ENCODE assay signal across 8 mouse cellular contexts in the genomic region with DNA sequence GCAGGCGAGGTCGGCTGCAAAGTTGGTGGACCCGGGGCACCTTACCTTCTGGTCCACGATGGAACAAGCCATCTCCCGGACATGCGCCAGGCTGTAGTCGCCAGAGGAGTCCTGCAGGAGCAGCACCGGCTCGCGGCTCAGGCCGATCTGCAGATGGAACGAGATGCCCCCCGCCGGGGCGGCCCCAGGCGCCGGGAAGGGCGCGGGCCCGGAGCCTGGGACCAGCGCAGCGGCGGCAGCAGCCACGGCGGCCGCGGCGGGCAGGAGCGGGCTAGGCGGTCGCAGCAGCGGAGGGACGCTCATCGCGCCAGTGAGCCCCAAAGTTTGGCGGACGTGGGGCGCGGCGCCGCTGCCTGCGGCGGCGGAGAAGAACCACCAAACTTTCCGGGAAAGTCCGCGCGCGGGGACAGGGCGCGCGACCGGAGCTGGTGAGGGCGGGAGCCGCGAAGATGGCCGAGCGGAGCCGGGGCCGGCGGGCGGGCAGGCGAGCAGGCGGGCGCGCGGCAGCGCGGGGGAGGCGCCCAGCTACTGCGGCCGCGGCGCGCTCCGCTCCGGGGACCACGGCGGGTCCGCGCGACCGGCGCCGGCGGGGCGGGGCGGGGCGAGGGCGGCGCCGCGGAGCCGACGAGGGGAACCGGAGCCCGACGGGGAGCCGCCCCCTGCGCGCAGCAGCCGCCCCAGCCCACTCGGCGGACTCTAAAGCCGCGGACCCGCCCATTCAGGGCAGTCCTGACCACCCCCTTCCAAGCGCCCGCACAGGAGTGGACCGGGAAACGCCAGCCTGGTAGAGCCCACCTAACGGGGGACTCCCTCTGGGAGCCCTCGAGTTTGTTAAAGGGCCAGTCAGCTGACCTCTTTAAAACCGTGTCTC. TPM values are rescaled to one million over a fixed set of nuclear protein-coding genes. Genes with fewer than 3 reads are reported as not detected.
A peak's percentile ranks its signal among the peaks of the same experiment; 100 is the strongest.
DNase-seq lines count a peak whose midpoint lies in the region; ATAC-seq and TF ChIP-seq lines count a peak whose summit lies in the region.

A gene (minus strand): TSS at position 428 of the 871 bp plus-strand sequence.

- peak; percentile 93 for ATAC-seq in forebrain, embryonic 13.5 days
- ATAC-seq in heart, embryonic 14.5 days (ENCODE audit: insufficient number of reproducible peaks, insufficient read depth, low FRiP score, low read depth): peak; percentile 92
- ATAC-seq in kidney, postnatal 0 days (replicated peaks; ENCODE audit: low FRiP score, low read depth): peak; percentile 94

- peak within 1 kb of the TSS; percentile 89 for H3K4me2 ChIP-seq in forebrain, embryonic 13.5 days
- H3K4me2 ChIP-seq in heart, embryonic 14.5 days (ENCODE audit: low read length): peak within 1 kb of the TSS; percentile 90
- H3K4me2 ChIP-seq in kidney, postnatal 0 days (ENCODE audit: low read length): peak within 1 kb of the TSS; percentile 83

- H3K9ac ChIP-seq in forebrain, embryonic 13.5 days: peak within 1 kb of the TSS; percentile 84
- H3K9ac ChIP-seq in heart, embryonic 14.5 days (ENCODE audit: low read length): peak within 1 kb of the TSS; percentile 90
- H3K9ac ChIP-seq in kidney, postnatal 0 days (ENCODE audit: low read depth, low read length): peak within 1 kb of the TSS; percentile 73
- H3K9ac ChIP-seq in liver, adult 2 months (ENCODE audit: low read depth, low read length): peak within 1 kb of the TSS; percentile 57

- H3K9me3 ChIP-seq in forebrain, embryonic 13.5 days (replicated peaks): no peaks in the 10 kb centered on the region
- H3K9me3 ChIP-seq in heart, embryonic 14.5 days (ENCODE audit: control insufficient read depth, low read length): no peaks in the 10 kb centered on the region
- H3K9me3 ChIP-seq in kidney, postnatal 0 days (replicated peaks; ENCODE audit: low read length): no peaks in the 10 kb centered on the region

- H3K36me3 ChIP-seq in forebrain, embryonic 13.5 days (ENCODE audit: poor library complexity, severe bottlenecking): no peaks in the 10 kb centered on the region
- H3K36me3 ChIP-seq in heart, embryonic 14.5 days (ENCODE audit: control insufficient read depth, insufficient read depth, low read length): no peaks in the 10 kb centered on the region
- H3K36me3 ChIP-seq in kidney, postnatal 0 days (ENCODE audit: insufficient read depth, low read length): no peaks in the 10 kb centered on the region
- no peaks in the 10 kb centered on the region for H3K36me3 ChIP-seq in liver, adult 2 months (ENCODE audit: control insufficient read depth, insufficient read depth, low read length)

- WGBS in forebrain, embryonic 13.5 days: 0% methylated on average over 80 of the region's 114 CpGs
- under 1% methylated on average over 79 of the region's 114 CpGs for WGBS in heart, embryonic 14.5 days
- under 1% methylated on average over 85 of the region's 114 CpGs for WGBS in kidney, postnatal 0 days
- 4% methylated on average over 111 of the region's 114 CpGs for WGBS in liver, adult 2 months

- TF ChIP-seq CTCF in kidney, postnatal 0 days (IDR thresholded peaks at IDR 0.05; ENCODE audit: low read depth): no peak
- no peak for TF ChIP-seq CTCF in liver, adult 2 months (IDR thresholded peaks at IDR 0.05; ENCODE audit: low read depth, low read length)

- peak; percentile 72 for DNase-seq in 3134 (ENCODE audit: extremely low read depth, insufficient read length, low spot score)
- DNase-seq in adrenal gland, postnatal 36 days: peak; percentile 89 to 91
- peak; percentile 78 for DNase-seq in kidney, postnatal 0 days (ENCODE audit: low spot score)
- DNase-seq in liver, adult 2 months (ENCODE audit: extremely low read depth, low read depth, low spot score): no peak
- peak; percentile 77 for DNase-seq in neural tube, embryonic 10.5 days (ENCODE audit: extremely low spot score, low spot score)
- peak; percentile 58 for DNase-seq in urinary bladder, postnatal 14 days (ENCODE audit: low spot score)

- no peaks in the 10 kb centered on the region for H3K27me3 ChIP-seq in forebrain, embryonic 13.5 days
- H3K27me3 ChIP-seq in heart, embryonic 14.5 days (ENCODE audit: control insufficient read depth, insufficient read depth, low read length): no peaks in the 10 kb centered on the region
- no peaks in the 10 kb centered on the region for H3K27me3 ChIP-seq in kidney, postnatal 0 days (ENCODE audit: insufficient read depth, low read length)
- peaks cover 6% of the 10 kb centered on the region; the same call in 1 of the 2 replicates for H3K27me3 ChIP-seq in liver, adult 2 months (ENCODE audit: control insufficient read depth, insufficient read depth, low read length)

- TF ChIP-seq POLR2A in liver, adult 2 months (IDR thresholded peaks at IDR 0.05; ENCODE audit: extremely low read depth, insufficient read depth, low read length): no peak

- H3K4me3 ChIP-seq in forebrain, embryonic 13.5 days: peak within 1 kb of the TSS; percentile 87
- peak within 1 kb of the TSS; percentile 74 to 91 for H3K4me3 ChIP-seq in heart, embryonic 14.5 days (ENCODE audit: control insufficient read depth in 1 of 2, insufficient read depth in 1 of 2, low read depth in 1 of 2, low read length in 2 of 2)
- H3K4me3 ChIP-seq in kidney, postnatal 0 days (replicated peaks; ENCODE audit: low read depth, low read length): peak within 1 kb of the TSS; percentile 87
- peak within 1 kb of the TSS; percentile 56; the same call in 1 of the 2 replicates for H3K4me3 ChIP-seq in liver, adult 2 months (ENCODE audit: insufficient read depth, low read depth, low read length)

- H3K79me2 ChIP-seq in liver, adult 2 months (ENCODE audit: control insufficient read depth, insufficient read depth, low read length): no peaks in the 10 kb centered on the region

- H3K4me1 ChIP-seq in forebrain, embryonic 13.5 days: peaks cover 23% of the 10 kb centered on the region
- H3K4me1 ChIP-seq in heart, embryonic 14.5 days (ENCODE audit: control insufficient read depth in 2 of 2, insufficient read depth in 2 of 2, low read length in 2 of 2): peaks cover 5 to 18% of the 10 kb centered on the region in 2 experiments
- 0 out of 2 replicates have a peak, but pooled peaks cover 4% of the 10 kb centered on the region for H3K4me1 ChIP-seq in kidney, postnatal 0 days (replicated peaks; ENCODE audit: insufficient read depth, low read length)
- no peaks in the 10 kb centered on the region for H3K4me1 ChIP-seq in liver, adult 2 months (ENCODE audit: control insufficient read depth, insufficient read depth, low read length)

- peak within 1 kb of the TSS; percentile 48 for H3K27ac ChIP-seq in forebrain, embryonic 13.5 days
- peak within 1 kb of the TSS; percentile 66 to 82 for H3K27ac ChIP-seq in heart, embryonic 14.5 days (replicated peaks in 1 of 2; ENCODE audit: control insufficient read depth in 1 of 2, insufficient read depth in 1 of 2, low read depth in 2 of 2, low read length in 2 of 2)
- H3K27ac ChIP-seq in kidney, postnatal 0 days: peak within 1 kb of the TSS; percentile 76
- no peak within 1 kb of the TSS for H3K27ac ChIP-seq in liver, adult 2 months (replicated peaks; ENCODE audit: insufficient read depth, low read depth, low read length)

RNA-seq across cellular contexts. Expression of the gene that starts here (rescaled TPM):
- total RNA-seq in adrenal gland, postnatal 36 days (2021): 10 to 100 TPM; 14.1 to 14.4 TPM
- polyA plus RNA-seq in forebrain, embryonic 13.5 days (2015; fragmentation: Nextera tagmentation; extraction: Ambion mirVana): 6.4 and 7.6 TPM in 2 replicates
- polyA plus RNA-seq in heart, embryonic 14.5 days (2014; fragmentation: Nextera tagmentation; extraction: Ambion mirVana): 6.8 and 7.2 TPM in 2 replicates
- 5.2 and 5.5 TPM in 2 replicates for polyA plus RNA-seq in kidney, postnatal 0 days (2015; fragmentation: Nextera tagmentation; extraction: Ambion mirVana)
- total RNA-seq in liver, adult 2 months (2014; rRNA removed): 0.09 and 0.20 TPM in 2 replicates
- polyA plus RNA-seq in liver, adult 2 months (2012; rRNA removed): 0.04 TPM in 2 replicates

Comparison
In these comparisons a context has a peak if more than half of its experiments do, and no peak if none do; other contexts are left out.
1. RNA of the gene that starts here (total RNA-seq): 14.1 to 14.4 TPM in adrenal gland, postnatal 36 days; 0.09 to 0.20 TPM in liver, adult 2 months; every median in the first group is over 10 times any median in the second.
2. Peak in every context shown above with its lines, with median percentiles within 50 percentile points of each other: ATAC-seq, H3K4me2 ChIP-seq, H3K4me3 ChIP-seq and H3K9ac ChIP-seq.